Mouse (Mus musculus) ES-E14 (cell line): ENCODE measurements around the gene Dnajc24.

ENCODE experiments used
- CHD2 ChIP-seq: IDR thresholded peaks from 2 replicates; pipeline ENCODE4 v1.6.1; 2014; ENCODE audit warnings: mild to moderate bottlenecking, low read depth, low read length, inconsistent platforms
- HCFC1 ChIP-seq: IDR thresholded peaks from 2 replicates; pipeline ENCODE4 v1.6.1; 2012; ENCODE audit warnings: low read length, inconsistent platforms, borderline replicate concordance; ENCODE audit not compliant: insufficient read depth
- MAFK ChIP-seq: IDR thresholded peaks from 2 replicates; pipeline ENCODE4 v1.6.1; 2014; ENCODE audit warnings: mild to moderate bottlenecking, low read depth, low read length, inconsistent platforms; ENCODE audit not compliant: insufficient read depth
- ZC3H11A ChIP-seq: IDR thresholded peaks from 2 replicates; pipeline ENCODE4 v1.6.1; 2012; ENCODE audit warnings: low read depth, mild to moderate bottlenecking, inconsistent platforms, low read length, borderline replicate concordance

GRCm38 (mm10) chr2:106042495-106042894, 39.1 kb upstream of the Dnajc24 start:
- TF ChIP-seq HCFC1 (no peak), MAFK (no peak), CHD2 (no peak), ZC3H11A (no peak)
